Mouse (Mus musculus) intestine, postnatal 0 days (tissue): Measurements from ENCODE around the gene Cdk5r2. TPM values are rescaled to one million over a fixed set of nuclear protein-coding genes. Genes with fewer than 3 reads are reported as not detected.

ENCODE experiments used
- ATAC-seq: fragments of 200-750 bp; cut with Nextera tagmentation; 2 replicates; pipeline ENCODE4 v1.8.0; 2017; ENCODE audit warnings: mild to moderate bottlenecking, moderate TSS enrichment, moderate library complexity
- H3K27ac ChIP-seq: fragments of 300-500 bp; sonication (generic); 2 replicates; pipeline ENCODE4 v1.5.1; 2014; ENCODE audit warnings: mild to moderate bottlenecking, low read depth, low read length, moderate library complexity
- H3K27me3 ChIP-seq: fragments of 300-500 bp; sonication (generic); replicated peaks from 2 replicates; pipeline ENCODE4 v1.6.1; 2014; ENCODE audit warnings: low read length, mixed read lengths; ENCODE audit not compliant: control insufficient read depth, insufficient read depth
- H3K36me3 ChIP-seq: fragments of 300-500 bp; sonication (generic); 2 replicates; pipeline ENCODE4 v1.6.1; 2014; ENCODE audit warnings: mild to moderate bottlenecking, moderate library complexity; ENCODE audit not compliant: control insufficient read depth, insufficient read depth
- H3K4me1 ChIP-seq: fragments of 300-500 bp; sonication (generic); replicated peaks from 2 replicates; pipeline ENCODE4 v1.6.1; 2014; ENCODE audit warnings: antibody characterized with exemption, low read length, mixed read lengths; ENCODE audit not compliant: control insufficient read depth, insufficient read depth
- H3K4me2 ChIP-seq: fragments of 300-500 bp; sonication (generic); replicated peaks from 2 replicates; pipeline ENCODE4 v1.6.1; 2014; ENCODE audit warnings: low read depth, mild to moderate bottlenecking, moderate library complexity
- H3K4me3 ChIP-seq: fragments of 300-500 bp; sonication (generic); 2 replicates; pipeline ENCODE4 v1.5.1; 2014; ENCODE audit warnings: low read depth, low read length
- H3K9ac ChIP-seq: fragments of 300-500 bp; sonication (generic); 2 replicates; pipeline ENCODE4 v1.6.1; 2014; ENCODE audit warnings: mild to moderate bottlenecking, low read depth, low read length
- H3K9me3 ChIP-seq: fragments of 300-500 bp; sonication (generic); 2 replicates; pipeline ENCODE4 v1.6.1; 2016; ENCODE audit warnings: mixed run types; ENCODE audit not compliant: control insufficient read depth
- CTCF ChIP-seq: sonication (generic); IDR thresholded peaks from 2 replicates; pipeline ENCODE4 v1.5.1; 2016; ENCODE audit warnings: low read depth, mild to moderate bottlenecking, control low read depth, antibody characterized with exemption, moderate library complexity
- WGBS: fragments of 180-500 bp; shearing (Covaris S2); extraction: QIAGEN DNeasy Blood & Tissue Kit; methylation state at CpG from one replicate; pipeline ENCODE4 v1.1.7; 2014; 5-methylcytosine and 5-hydroxymethylcytosine counted together
- polyA plus RNA-seq: library from polyadenylated mRNA; unstranded; fragments of >200 nt; fragmentation: Nextera tagmentation; extraction: Ambion mirVana; gene quantifications from 2 replicates; pipeline ENCODE4 v1.2.1, GENCODE M21; 2015

Cdk5r2 gene
- 0.13 and 0.29 TPM in 2 replicates for polyA plus RNA-seq

- whole genome bisulfite sequencing: 3% methylated on average over 39 of the region's 39 CpGs
- Histone ChIP-seq H3K27me3 (peaks cover 96% of the 10 kb centered on the region), H3K36me3 (no peaks in the 10 kb centered on the region), H3K4me3 (peak within 1 kb of the TSS; percentile 57), H3K9ac (0 out of 2 replicates have a peak within 1 kb of the TSS, but pooled peaks have one; percentile 22), H3K4me2 (peak within 1 kb of the TSS; percentile 95), H3K4me1 (0 out of 2 replicates have a peak, but pooled peaks cover 7% of the 10 kb centered on the region), H3K9me3 (no peaks in the 10 kb centered on the region), H3K27ac (no peak within 1 kb of the TSS)
- ATAC-seq: peak; percentile 78
- no peak for TF ChIP-seq CTCF
These were observed at the start of gene Cdk5r2 for GRCm38 (mm10) chr1:74854306-74855056. Cdk5r2 (plus strand) TSS chr1:74854934.

GRCm38 (mm10) chr1:74805340-74805835 lies 49.3 kb upstream of the Cdk5r2 start:
- Histone ChIP-seq H3K4me3 (no peak overlapping the region), H3K27me3 (peaks cover 96% of the 10 kb centered on the region)
- WGBS: 32% methylated on average over 4 of the region's 4 CpGs

GRCm38 (mm10) chr1:74805843-74806242 lies 48.9 kb upstream of the Cdk5r2 start:
- ATAC-seq: no peak
- Histone ChIP-seq H3K4me1 (0 out of 2 replicates have a peak, but pooled peaks cover 4% of the 10 kb centered on the region), H3K4me2 (no peak overlapping the region), H3K9ac (no peak overlapping the region), H3K27ac (no peak overlapping the region), H3K36me3 (no peaks in the 10 kb centered on the region), H3K27me3 (peaks cover 91% of the 10 kb centered on the region), H3K9me3 (no peaks in the 10 kb centered on the region), H3K4me3 (no peak overlapping the region)
- no peak for TF ChIP-seq CTCF
- 35% methylated on average over 5 of the region's 5 CpGs for WGBS

More at GRCm38 (mm10) chr1:74805340-74805835, 49.3 kb upstream of the Cdk5r2 start:
- Histone ChIP-seq H3K27ac (no peak overlapping the region), H3K9ac (no peak overlapping the region), H3K9me3 (no peaks in the 10 kb centered on the region), H3K4me1 (0 out of 2 replicates have a peak, but pooled peaks cover 4% of the 10 kb centered on the region), H3K4me2 (no peak overlapping the region), H3K36me3 (no peaks in the 10 kb centered on the region)
- no peak for TF ChIP-seq CTCF
- ATAC-seq: no peak

- 2% methylated on average over 38 of the region's 38 CpGs for WGBS
- H3K27me3 ChIP-seq: peaks cover 85% of the 10 kb centered on the region
- H3K4me2 ChIP-seq: 0 out of 2 replicates have a peak overlapping the region, but pooled peaks have one; percentile 13
- H3K4me3 ChIP-seq: no peak overlapping the region
- H3K9me3 ChIP-seq: no peaks in the 10 kb centered on the region
- no peak for ATAC-seq
- no peak overlapping the region for H3K27ac ChIP-seq
- peak; percentile 46 for TF ChIP-seq CTCF
- no peak overlapping the region; the same call in 1 of the 2 replicates for H3K9ac ChIP-seq
- no peaks in the 10 kb centered on the region for H3K36me3 ChIP-seq
- 0 out of 2 replicates have a peak, but pooled peaks cover 4% of the 10 kb centered on the region for H3K4me1 ChIP-seq
These were observed 48.1 kb upstream of the Cdk5r2 start for GRCm38 (mm10) chr1:74806360-74807311.

- Histone ChIP-seq H3K9me3 (no peaks in the 10 kb centered on the region), H3K4me2 (no peak overlapping the region), H3K9ac (no peak overlapping the region), H3K4me3 (peak overlapping the region; percentile 11; the same call in 1 of the 2 replicates), H3K27me3 (peaks cover 75% of the 10 kb centered on the region), H3K4me1 (0 out of 2 replicates have a peak, but pooled peaks cover 4% of the 10 kb centered on the region), H3K36me3 (no peaks in the 10 kb centered on the region), H3K27ac (no peak overlapping the region)
- ATAC-seq: no peak
- TF ChIP-seq CTCF: no peak
- WGBS: 9% methylated on average over 23 of the region's 23 CpGs
These were observed 47.1 kb upstream of the Cdk5r2 start for GRCm38 (mm10) chr1:74807551-74808071.
